Mouse (Mus musculus): ENCODE data around the gene Mtor.

- TF ChIP-seq CTCF (conservative IDR thresholded peaks at IDR 0.05; ENCODE audit: insufficient read depth, insufficient read length, low read depth, low read length) = no peak
- TF ChIP-seq POLR2A (IDR thresholded peaks at IDR 0.05; ENCODE audit: low read depth, low read length) = no peak
These were observed 69.9 kb downstream of the Mtor start for GRCm38 (mm10) chr4:148518235-148518795.

All from kidney, adult 2 months (tissue).